Mouse (Mus musculus) olfactory bulb, adult 2 months (tissue): Measurements from ENCODE around the gene A630089N07Rik.

Source experiments
- CTCF ChIP-seq: fragments of 200-500 bp; IDR thresholded peaks from 2 replicates; pipeline ENCODE4 v1.5.1; 2012; ENCODE audit warnings: low read depth, mild to moderate bottlenecking, low read length, moderate library complexity; ENCODE audit not compliant: insufficient read depth
- POLR2A ChIP-seq: fragments of 200-500 bp; IDR thresholded peaks from 2 replicates; pipeline ENCODE4 v1.6.1; 2012; ENCODE audit warnings: mild to moderate bottlenecking, low read depth, low read length, moderate library complexity; ENCODE audit not compliant: insufficient read depth

DNA sequence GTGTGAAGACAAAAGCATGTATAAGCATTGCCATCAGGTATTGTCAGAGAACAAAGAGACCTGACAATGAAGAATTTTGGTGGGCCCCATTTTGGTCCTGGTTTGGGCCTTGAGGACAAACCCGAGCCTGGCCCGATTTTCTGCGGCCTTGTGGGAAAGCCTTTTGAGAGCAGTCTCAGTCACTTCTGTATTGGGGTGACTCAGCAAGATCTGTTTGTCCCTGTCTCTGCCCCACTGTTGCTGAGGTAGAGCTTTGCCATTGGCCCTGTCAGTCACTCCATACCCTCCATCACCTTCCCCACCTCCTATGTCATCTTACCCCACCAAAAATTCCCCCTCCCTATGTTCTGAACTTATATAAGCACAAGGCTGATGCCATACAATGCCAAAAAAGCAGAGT is 104.5 kb downstream of the A630089N07Rik start:
- TF ChIP-seq CTCF (no peak), POLR2A (no peak)
